Mouse (Mus musculus) neural tube, embryonic 11.5 days (tissue): ENCODE measurements at regions not wholly inside any gene's neighbourhood (a gene's known extent, or its start where the extent isn't known, plus 50 kb on each side); places are given as distances from the start of the nearest gene placed in this dataset.
"Not testable (repeated sequence)": the region's sequence is repeated elsewhere in the genome, so short reads cannot be mapped to it uniquely, and the experiment has no call there.

Source experiments
- ATAC-seq: fragments of 200-750 bp; cut with Nextera tagmentation; 2 replicates; pipeline ENCODE4 v1.8.0; 2017; ENCODE audit warnings: moderate number of reproducible peaks, mild to moderate bottlenecking, moderate TSS enrichment, moderate library complexity; ENCODE audit not compliant: insufficient read depth, low FRiP score, low TSS enrichment
- DNase-seq: peaks from one replicate; pipeline ENCODE4 v3.0.0-alpha.2; 2015; ENCODE audit warnings: low spot score
- H3K27ac ChIP-seq: fragments of 300-500 bp; sonication (generic); 2 replicates; pipeline ENCODE4 v1.5.1; 2014; ENCODE audit warnings: low read depth, mild to moderate bottlenecking, low read length
- H3K27me3 ChIP-seq: fragments of 300-500 bp; sonication (generic); 2 replicates; pipeline ENCODE4 v1.6.1; 2014; ENCODE audit warnings: mild to moderate bottlenecking, low read length, mixed read lengths; ENCODE audit not compliant: control insufficient read depth, insufficient read depth
- H3K36me3 ChIP-seq: fragments of 300-500 bp; sonication (generic); 2 replicates; pipeline ENCODE4 v1.6.1; 2014; ENCODE audit warnings: mild to moderate bottlenecking, low read length, moderate library complexity, mixed read lengths; ENCODE audit not compliant: control insufficient read depth, insufficient read depth
- H3K4me1 ChIP-seq: fragments of 300-500 bp; sonication (generic); 2 replicates; pipeline ENCODE4 v1.6.1; 2014; ENCODE audit warnings: low read length, mixed read lengths; ENCODE audit not compliant: control insufficient read depth, insufficient read depth
- H3K4me2 ChIP-seq: fragments of 300-500 bp; sonication (generic); 2 replicates; pipeline ENCODE4 v1.6.1; 2014; ENCODE audit warnings: low read depth, mild to moderate bottlenecking, moderate library complexity
- H3K4me3 ChIP-seq: fragments of 300-500 bp; sonication (generic); 2 replicates; pipeline ENCODE4 v1.5.1; 2014; ENCODE audit warnings: low read depth, low read length
- H3K9ac ChIP-seq: fragments of 300-500 bp; sonication (generic); 2 replicates; pipeline ENCODE4 v1.6.1; 2014; ENCODE audit warnings: mild to moderate bottlenecking, low read length
- H3K9me3 ChIP-seq: fragments of 300-500 bp; sonication (generic); 2 replicates; pipeline ENCODE4 v1.6.1; 2016; ENCODE audit warnings: low read length; ENCODE audit not compliant: control insufficient read depth
- WGBS: fragments of 180-500 bp; shearing (Covaris S2); extraction: QIAGEN DNeasy Blood & Tissue Kit; methylation state at CpG from one replicate; pipeline ENCODE4 v1.1.7; 2014; 5-methylcytosine and 5-hydroxymethylcytosine counted together

GRCm38 (mm10) chr17:13590240-13590837 lies 170.0 kb upstream of the Afdn start:
- WGBS: 76% methylated on average over 1 of the region's 1 CpGs
- H3K27ac ChIP-seq, H3K9me3 ChIP-seq, H3K9ac ChIP-seq, H3K36me3 ChIP-seq, DNase-seq, H3K27me3 ChIP-seq, H3K4me1 ChIP-seq, ATAC-seq, H3K4me3 ChIP-seq, H3K4me2 ChIP-seq: not testable (repeated sequence)
